Mouse (Mus musculus) G1E-ER4 (cell line): ENCODE results near the gene Trpm4. TPM values are rescaled to one million over a fixed set of nuclear protein-coding genes. Genes with fewer than 3 reads are reported as not detected.

Source experiments
- GATA1 ChIP-seq: IDR thresholded peaks from one replicate; pipeline ENCODE4 v1.8.0; 2012; ENCODE audit warnings: low read length, inconsistent platforms
- polyA plus RNA-seq: library from polyadenylated mRNA; stranded (reverse); fragments of >175 nt; gene quantifications from 2 replicates; pipeline ENCODE4 v1.2.3, GENCODE M21; 2012

Trpm4 gene
- polyA plus RNA-seq, 1 experiment, result 0.13 TPM

GRCm38 (mm10) chr7:45334605-45335004, 1.0 kb upstream of the Trpm4 start:
- no peak for TF ChIP-seq GATA1

GRCm38 (mm10) chr7:45332685-45333425, 725 bp downstream of the Trpm4 start:
- no peak for TF ChIP-seq GATA1

- TF ChIP-seq GATA1, result no peak
Observed at GRCm38 (mm10) chr7:45331502-45331901, 2.1 kb downstream of the Trpm4 start.

- no peak for TF ChIP-seq GATA1
Observed at GRCm38 (mm10) chr7:45328841-45329475, 4.6 kb downstream of the Trpm4 start.

- no peak for TF ChIP-seq GATA1
Observed at GRCm38 (mm10) chr7:45325800-45326199, 7.8 kb downstream of the Trpm4 start.

- TF ChIP-seq GATA1, result no peak
Observed at GRCm38 (mm10) chr7:45323069-45323468, 10.5 kb downstream of the Trpm4 start.

- no peak for TF ChIP-seq GATA1
Observed at GRCm38 (mm10) chr7:45322245-45322644, 11.3 kb downstream of the Trpm4 start.

GRCm38 (mm10) chr7:45316536-45316935, 17.0 kb downstream of the Trpm4 start:
- no peak for TF ChIP-seq GATA1

GRCm38 (mm10) chr7:45315182-45315701, 18.3 kb downstream of the Trpm4 start:
- no peak for TF ChIP-seq GATA1

- TF ChIP-seq GATA1, result no peak
Observed at GRCm38 (mm10) chr7:45313495-45313894, 20.1 kb downstream of the Trpm4 start.

- no peak for TF ChIP-seq GATA1
Observed at GRCm38 (mm10) chr7:45312686-45313453, 20.7 kb downstream of the Trpm4 start.

GRCm38 (mm10) chr7:45312023-45312422, 21.6 kb downstream of the Trpm4 start:
- TF ChIP-seq GATA1, result no peak

- no peak for TF ChIP-seq GATA1
Observed at GRCm38 (mm10) chr7:45309455-45309854, 24.1 kb downstream of the Trpm4 start.

- TF ChIP-seq GATA1, result no peak
Observed at GRCm38 (mm10) chr7:45308551-45309240, 24.9 kb downstream of the Trpm4 start.

GRCm38 (mm10) chr7:45305275-45305674, 28.3 kb downstream of the Trpm4 start:
- TF ChIP-seq GATA1, result no peak
